Mouse (Mus musculus) olfactory bulb, adult 2 months (tissue): ENCODE data around the gene Ccdc134. TPM values are rescaled to one million over a fixed set of nuclear protein-coding genes. Genes with fewer than 3 reads are reported as not detected.

Source experiments
- H3K27ac ChIP-seq: fragments of 200-500 bp; 2 replicates; pipeline ENCODE4 v1.5.1; 2012; ENCODE audit warnings: low read depth, low read length; ENCODE audit not compliant: insufficient read depth
- H3K4me1 ChIP-seq: fragments of 200-500 bp; 2 replicates; pipeline ENCODE4 v1.6.1; 2012; ENCODE audit warnings: low read length; ENCODE audit not compliant: control insufficient read depth, insufficient read depth
- H3K4me3 ChIP-seq: fragments of 200-500 bp; 2 replicates; pipeline ENCODE4 v1.5.1; 2012; ENCODE audit warnings: mild to moderate bottlenecking, low read depth, low read length, moderate library complexity; ENCODE audit not compliant: insufficient read depth
- CTCF ChIP-seq: fragments of 200-500 bp; IDR thresholded peaks from 2 replicates; pipeline ENCODE4 v1.5.1; 2012; ENCODE audit warnings: low read depth, mild to moderate bottlenecking, low read length, moderate library complexity; ENCODE audit not compliant: insufficient read depth
- POLR2A ChIP-seq: fragments of 200-500 bp; IDR thresholded peaks from 2 replicates; pipeline ENCODE4 v1.6.1; 2012; ENCODE audit warnings: mild to moderate bottlenecking, low read depth, low read length, moderate library complexity; ENCODE audit not compliant: insufficient read depth
- WGBS: fragments of 180-500 bp; shearing (Covaris S2); methylation state at CpG from one replicate; pipeline ENCODE4 v1.1.7; 2018; 5-methylcytosine and 5-hydroxymethylcytosine counted together
- polyA plus RNA-seq: library from polyadenylated mRNA; stranded (reverse); fragments of >200 nt; gene quantifications from 2 replicates; pipeline ENCODE4 v1.2.4, GENCODE M21; 2012; ENCODE audit warnings: low replicate concordance; ENCODE audit not compliant: missing spikeins, insufficient read depth, insufficient read length

Ccdc134 gene
- polyA plus RNA-seq, 1 experiment, result not detected

DNA sequence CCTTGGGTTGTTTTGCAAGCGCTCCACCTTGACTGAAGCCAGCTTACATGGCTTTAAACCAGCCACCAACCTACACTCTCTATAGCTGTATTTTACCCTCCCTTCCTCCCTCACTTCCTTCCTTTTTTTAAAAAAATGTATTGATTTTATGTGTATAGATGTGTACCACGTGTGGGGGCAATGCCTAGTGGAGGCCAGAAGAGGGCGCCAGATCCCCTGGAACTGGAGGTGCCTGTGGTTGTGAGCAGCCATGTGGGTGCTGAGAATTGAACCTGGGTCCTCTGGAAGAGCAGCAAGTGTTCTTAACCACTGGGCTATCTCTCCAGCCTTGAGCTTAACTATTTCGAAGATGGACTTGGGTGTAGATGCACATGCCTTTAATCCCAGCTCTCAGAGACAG is 54.6 kb downstream of the Ccdc134 start:
- TF ChIP-seq POLR2A, result no peak
- no peak for TF ChIP-seq CTCF
- Histone ChIP-seq H3K4me1 (peaks cover 9% of the 10 kb centered on the region), H3K4me3 (no peak overlapping the region), H3K27ac (no peak overlapping the region)
- WGBS, result 99% methylated on average over 4 of the region's 4 CpGs

DNA sequence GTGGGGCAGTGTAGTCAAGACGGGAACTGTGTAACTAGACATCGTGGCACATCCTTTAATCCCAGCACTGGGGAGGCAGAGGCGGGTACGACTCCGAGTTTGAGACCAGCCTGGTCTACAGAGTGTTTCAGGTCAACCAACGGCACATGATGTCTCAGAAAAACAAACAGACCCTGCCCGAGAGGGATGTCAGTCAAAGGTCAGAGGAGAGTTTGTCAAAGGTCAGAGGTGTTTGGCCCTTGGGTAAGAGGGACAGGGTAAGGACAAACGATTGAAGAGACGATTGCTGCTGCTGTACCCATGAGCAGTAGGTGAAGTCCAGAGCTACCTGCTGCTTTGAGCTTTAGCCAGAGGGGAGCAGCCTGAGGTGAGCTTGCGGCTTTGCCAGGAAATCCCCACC is 55.9 kb downstream of the Ccdc134 start:
- TF ChIP-seq CTCF (no peak), POLR2A (no peak)
- Histone ChIP-seq H3K4me1 (peaks cover 12% of the 10 kb centered on the region), H3K27ac (no peak overlapping the region), H3K4me3 (no peak overlapping the region)
- WGBS, result 92% methylated on average over 10 of the region's 10 CpGs

DNA sequence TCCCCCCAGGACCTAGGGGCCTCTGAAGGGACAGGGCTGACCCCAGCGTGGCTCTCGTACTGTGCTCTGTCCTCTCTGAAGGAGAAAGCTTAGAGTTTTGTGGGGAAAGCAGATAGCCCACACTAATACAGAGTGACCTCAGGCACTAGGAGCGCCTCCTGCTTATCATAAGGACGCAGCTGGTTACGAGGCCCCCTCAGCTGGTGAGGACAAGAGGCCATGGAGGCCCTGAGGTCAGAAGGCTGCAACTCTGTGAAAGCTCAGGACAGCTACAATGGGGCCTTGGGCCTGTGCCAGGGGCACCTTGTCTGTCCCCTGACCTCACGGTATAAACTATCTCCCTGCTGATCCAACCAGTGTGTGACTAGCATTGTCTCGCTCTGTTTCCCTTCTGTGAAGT is 56.5 kb downstream of the Ccdc134 start:
- H3K27ac ChIP-seq, result no peak overlapping the region
- 86% methylated on average over 7 of the region's 7 CpGs for WGBS
- TF ChIP-seq POLR2A, result no peak
- TF ChIP-seq CTCF, result no peak
- H3K4me1 ChIP-seq, result peaks cover 10% of the 10 kb centered on the region
- H3K4me3 ChIP-seq, result no peak overlapping the region

DNA sequence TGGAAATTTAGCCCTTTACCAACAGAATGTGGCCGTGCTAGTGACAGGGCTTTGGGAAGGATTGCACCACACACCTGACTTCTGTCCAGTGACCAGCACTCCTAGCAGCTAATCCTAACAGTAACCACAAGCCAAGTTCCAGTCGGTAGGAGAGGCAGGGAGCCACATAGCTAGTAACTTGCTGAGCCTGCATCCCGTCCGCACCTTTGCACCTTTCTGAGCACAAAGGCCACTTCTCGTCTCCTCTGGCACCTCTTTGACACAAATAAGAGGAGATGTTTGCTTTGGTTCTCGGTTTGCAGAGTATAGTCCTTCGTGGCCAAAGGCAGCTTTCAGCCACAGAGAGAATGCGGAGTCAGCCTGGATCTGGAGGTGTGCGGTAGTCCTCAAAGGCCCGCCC is 56.9 kb downstream of the Ccdc134 start:
- H3K4me3 ChIP-seq, result no peak overlapping the region
- WGBS, result 91% methylated on average over 10 of the region's 10 CpGs
- TF ChIP-seq POLR2A, result no peak
- TF ChIP-seq CTCF, result no peak
- H3K27ac ChIP-seq, result no peak overlapping the region
- peaks cover 8% of the 10 kb centered on the region for H3K4me1 ChIP-seq

DNA sequence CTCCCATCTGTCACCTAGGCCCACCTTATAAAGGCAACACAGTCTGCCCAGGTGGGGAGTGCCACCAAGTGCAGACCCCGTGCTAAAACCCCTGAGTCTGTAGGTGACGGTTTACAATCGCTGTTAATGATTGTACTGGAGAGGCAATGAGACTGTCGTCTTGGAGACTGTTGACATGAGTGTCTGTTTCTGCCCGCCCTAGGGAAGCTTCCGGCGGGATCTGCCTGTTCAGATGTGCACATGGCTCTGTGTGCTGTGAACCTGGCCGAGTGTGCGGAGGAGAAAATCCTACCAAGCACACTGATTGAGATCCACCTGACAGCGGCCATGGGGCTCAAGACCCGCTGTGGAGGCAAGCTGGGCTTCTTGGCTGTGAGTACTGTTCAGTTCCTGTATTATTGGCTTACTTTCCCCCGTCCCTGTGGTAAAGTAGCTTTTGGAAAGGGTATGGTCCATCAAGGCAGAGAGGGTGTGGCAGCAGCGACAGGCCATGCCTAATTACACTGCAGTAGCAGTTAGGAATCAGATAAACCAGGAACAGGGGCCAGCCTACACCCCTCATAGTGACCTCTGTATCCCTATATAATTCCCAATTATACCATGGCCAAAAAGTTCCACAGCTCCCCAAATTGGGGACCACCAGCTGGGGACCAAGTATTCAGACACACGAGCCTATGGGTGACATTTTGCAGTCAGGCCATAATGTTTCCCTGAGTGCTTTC is 57.5 kb downstream of the Ccdc134 start:
- no peak overlapping the region for H3K27ac ChIP-seq
- no peak overlapping the region for H3K4me3 ChIP-seq
- H3K4me1 ChIP-seq, result peaks cover 8% of the 10 kb centered on the region
- 83% methylated on average over 14 of the region's 14 CpGs for WGBS
- TF ChIP-seq POLR2A (no peak), CTCF (no peak)

DNA sequence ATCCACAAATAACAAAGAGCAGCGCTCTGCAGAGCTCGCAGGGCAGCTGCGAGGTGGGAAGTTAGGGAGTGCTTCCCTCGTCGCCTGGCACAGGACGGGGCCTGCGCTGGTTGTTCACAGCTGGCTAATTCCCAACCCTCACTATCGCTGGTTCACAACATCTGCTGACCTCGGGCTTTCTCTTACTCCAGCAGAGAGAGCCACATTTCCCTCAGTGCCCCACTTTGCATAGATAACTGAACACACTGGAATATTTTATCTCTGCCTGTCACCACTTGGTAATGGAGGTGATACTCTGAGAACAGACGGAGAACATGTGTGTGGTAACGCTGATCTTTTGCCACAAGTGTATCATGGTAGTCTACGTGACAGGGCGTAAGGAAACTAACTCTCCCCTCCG is 58.4 kb downstream of the Ccdc134 start:
- peaks cover 6% of the 10 kb centered on the region for H3K4me1 ChIP-seq
- H3K27ac ChIP-seq, result no peak overlapping the region
- 76% methylated on average over 14 of the region's 14 CpGs for WGBS
- no peak overlapping the region for H3K4me3 ChIP-seq
- no peak for TF ChIP-seq POLR2A
- TF ChIP-seq CTCF, result no peak

DNA sequence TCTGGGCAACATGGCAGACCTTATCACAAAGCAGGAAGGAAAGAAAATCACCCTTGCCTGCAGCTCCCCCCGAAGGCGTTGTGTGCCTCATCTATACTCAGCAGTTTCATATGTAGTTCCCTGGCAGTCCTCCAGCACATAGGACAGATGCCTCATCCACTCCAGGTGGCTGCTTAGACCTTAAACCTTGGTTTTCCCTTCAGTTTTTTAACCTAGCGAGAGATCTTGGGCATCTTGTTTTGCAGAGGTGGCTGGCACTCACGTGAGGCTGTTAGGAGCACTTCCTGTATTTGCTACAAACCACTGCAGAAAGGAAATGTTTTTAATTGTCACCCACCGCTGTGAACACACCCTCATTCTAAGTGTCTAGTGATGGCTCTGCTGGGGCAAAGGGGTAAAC is 59.2 kb downstream of the Ccdc134 start:
- 85% methylated on average over 5 of the region's 5 CpGs for WGBS
- no peak overlapping the region for H3K4me3 ChIP-seq
- H3K4me1 ChIP-seq, result peaks cover 5% of the 10 kb centered on the region
- no peak for TF ChIP-seq CTCF
- TF ChIP-seq POLR2A, result no peak
- H3K27ac ChIP-seq, result no peak overlapping the region

DNA sequence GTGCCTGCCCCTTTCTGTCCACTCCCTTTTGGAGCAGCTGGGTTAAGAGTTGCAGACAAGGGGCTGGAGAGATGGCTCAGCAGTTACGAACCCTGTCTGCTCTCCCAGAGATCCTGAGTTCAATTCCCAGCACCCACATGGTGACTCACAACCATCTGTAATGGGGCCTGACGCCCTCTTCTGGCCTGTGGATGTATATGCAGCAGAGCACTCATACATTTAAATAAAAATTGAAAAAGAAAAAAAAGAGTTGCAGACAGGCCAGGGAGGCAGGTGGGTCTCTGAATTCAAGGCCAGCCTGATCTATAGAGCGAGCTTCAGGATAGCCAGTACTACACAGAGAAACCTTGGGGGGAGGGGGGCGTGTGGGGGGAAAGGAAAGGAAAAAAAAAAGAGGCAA is 59.7 kb downstream of the Ccdc134 start:
- WGBS, result 89% methylated on average over 4 of the region's 4 CpGs
- Histone ChIP-seq H3K4me3 (no peak overlapping the region), H3K4me1 (peaks cover 5% of the 10 kb centered on the region), H3K27ac (no peak overlapping the region)
- TF ChIP-seq CTCF (no peak), POLR2A (no peak)

DNA sequence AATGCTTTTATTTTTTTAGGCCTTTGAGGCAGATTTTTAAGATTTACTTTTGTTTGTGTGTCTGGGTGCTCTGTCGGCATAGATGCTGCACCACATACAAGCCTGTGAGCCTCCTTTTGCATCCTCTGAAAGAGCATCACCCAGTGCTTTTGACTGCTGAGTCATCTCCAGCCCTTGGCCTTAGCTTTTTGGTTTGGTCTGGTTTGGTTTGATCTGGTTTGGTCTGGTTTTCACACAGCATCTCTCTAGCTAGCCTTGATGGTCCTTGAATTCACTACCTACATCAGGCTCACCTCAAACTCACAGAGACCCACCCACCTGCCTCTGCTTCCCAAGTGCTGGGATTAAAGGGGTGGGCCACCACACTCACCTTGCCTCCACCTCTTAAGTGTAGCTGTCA is 60.2 kb downstream of the Ccdc134 start:
- WGBS, result 25% methylated on average over 1 of the region's 1 CpGs
- Histone ChIP-seq H3K4me3 (no peak overlapping the region), H3K4me1 (peaks cover 9% of the 10 kb centered on the region), H3K27ac (0 out of 2 replicates have a peak overlapping the region, but pooled peaks have one; percentile 27)
- no peak for TF ChIP-seq POLR2A
- no peak for TF ChIP-seq CTCF
